Comparison of ENCODE assay signal across 23 mouse cellular contexts in the genomic region with DNA sequence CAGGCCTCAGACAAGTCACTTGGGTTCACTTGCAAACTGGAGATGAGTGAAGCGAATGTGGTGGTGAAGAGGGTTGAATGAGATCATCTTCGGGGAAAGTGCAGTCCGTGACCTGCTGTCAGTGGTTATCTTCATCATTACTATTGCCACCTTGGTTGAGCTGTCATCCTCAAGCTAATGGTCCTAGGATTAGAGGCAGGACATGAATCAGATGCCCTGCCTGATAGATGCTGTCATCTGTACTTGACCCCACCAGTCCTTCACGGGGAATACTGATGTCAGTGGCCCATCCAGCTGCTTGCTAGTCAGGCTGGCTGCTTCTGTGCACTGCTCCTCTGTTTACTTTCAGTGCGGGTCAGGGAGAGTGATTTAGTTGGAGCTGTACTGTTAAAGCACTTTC. TPM values are rescaled to one million over a fixed set of nuclear protein-coding genes. Genes with fewer than 3 reads are reported as not detected.
DNase-seq lines count a peak whose midpoint lies in the region; ATAC-seq and TF ChIP-seq lines count a peak whose summit lies in the region.
"Had no signal": no experiment of that assay in that cellular context is flagged by ENCODE, and none has a peak within 500 bp of the region (broad histone marks: within the 10 kb centered on the region; RNA-seq: fewer than 3 reads in every experiment).

No protein-coding gene starts in this region.

- ATAC-seq in heart, postnatal 0 days (ENCODE audit: insufficient read depth, low read depth): no peak
- ATAC-seq in hindbrain, postnatal 0 days: no peak
- ATAC-seq: activated CD4-positive, CD25-positive, alpha-beta regulatory T cell, adult 4 months; CD4-positive, CD25-positive, alpha-beta regulatory T cell, adult 4 months; forebrain, embryonic 13.5 days; forebrain, embryonic 15.5 days; forebrain, postnatal 0 days; Patski had no signal

- H3K4me1 ChIP-seq in heart, embryonic 10.5 days: peaks cover 38% of the 10 kb centered on the region
- H3K4me1 ChIP-seq in heart, postnatal 0 days (ENCODE audit: control insufficient read depth, insufficient read depth): peaks cover 36% of the 10 kb centered on the region
- peaks cover 4% of the 10 kb centered on the region; the same call in 1 of the 2 replicates for H3K4me1 ChIP-seq in hindbrain, postnatal 0 days (ENCODE audit: insufficient read depth, low read length)
- H3K4me1 ChIP-seq in hindbrain, embryonic 10.5 days (replicated peaks): peaks cover 17% of the 10 kb centered on the region; the same call in 1 of the 2 replicates

- no peak overlapping the region for H3K4me2 ChIP-seq in heart, postnatal 0 days (ENCODE audit: low read depth, low read length)
- no peak overlapping the region for H3K4me2 ChIP-seq in hindbrain, postnatal 0 days (ENCODE audit: low read depth, low read length)
- H3K4me2 ChIP-seq: embryonic facial prominence, embryonic 12.5 days; forebrain, embryonic 13.5 days; forebrain, embryonic 15.5 days had no signal

- peak; percentile 71 for DNase-seq in adrenal gland, adult 2 months
- DNase-seq in adrenal gland, postnatal 14 days: no peak
- no peak for DNase-seq in heart, embryonic 10.5 days (ENCODE audit: low spot score)
- no peak for DNase-seq in heart, adult 8-10 months (ENCODE audit: low spot score)
- no peak for DNase-seq in heart, postnatal 0 days (ENCODE audit: low spot score)
- DNase-seq in heart, adult 18-20 months: no peak
- DNase-seq in hindbrain, postnatal 0 days (ENCODE audit: low spot score): no peak
- DNase-seq in hindbrain, embryonic 10.5 days (ENCODE audit: low spot score): no peak
- DNase-seq: B cell, adult 2 months; cerebellum, adult 11-12 months; cerebellum, adult 2 months; cerebellum, adult 9-10 months; cerebellum, postnatal 10 days; cerebellum, postnatal 25 days; forebrain, postnatal 0 days had no signal

- TF ChIP-seq EP300 in heart, postnatal 0 days (IDR thresholded peaks at IDR 0.05; ENCODE audit: low read depth): no peak

- H3K36me3 ChIP-seq in heart, embryonic 10.5 days: no peaks in the 10 kb centered on the region
- no peaks in the 10 kb centered on the region for H3K36me3 ChIP-seq in heart, postnatal 0 days (replicated peaks; ENCODE audit: control insufficient read depth, insufficient read depth, low read length)
- no peaks in the 10 kb centered on the region for H3K36me3 ChIP-seq in hindbrain, postnatal 0 days (ENCODE audit: insufficient read depth, low read length)
- no peaks in the 10 kb centered on the region for H3K36me3 ChIP-seq in hindbrain, embryonic 10.5 days
- H3K36me3 ChIP-seq: embryonic facial prominence, embryonic 10.5 days; embryonic facial prominence, embryonic 12.5 days; forebrain, embryonic 15.5 days; G1E had no signal

- H3K27ac ChIP-seq in heart, embryonic 10.5 days: 0 out of 2 replicates have a peak overlapping the region, but pooled peaks have one; percentile 2
- 0 out of 2 replicates have a peak overlapping the region, but pooled peaks have one; percentile 21 for H3K27ac ChIP-seq in heart, postnatal 0 days (ENCODE audit: low read depth)
- H3K27ac ChIP-seq in hindbrain, postnatal 0 days: peak overlapping the region; percentile 82; the same call in 1 of the 2 replicates
- H3K27ac ChIP-seq in hindbrain, embryonic 10.5 days: no peak overlapping the region
- H3K27ac ChIP-seq: embryonic facial prominence, embryonic 10.5 days; embryonic facial prominence, embryonic 12.5 days; forebrain, embryonic 13.5 days had no signal

- TF ChIP-seq CTCF in heart, postnatal 0 days (IDR thresholded peaks at IDR 0.05; ENCODE audit: low read depth): no peak
- no peak for TF ChIP-seq CTCF in hindbrain, postnatal 0 days (IDR thresholded peaks at IDR 0.05; ENCODE audit: low read depth)

- H3K9me3 ChIP-seq in heart, embryonic 10.5 days: no peaks in the 10 kb centered on the region
- no peaks in the 10 kb centered on the region for H3K9me3 ChIP-seq in heart, postnatal 0 days (replicated peaks; ENCODE audit: control insufficient read depth, low read length)
- no peaks in the 10 kb centered on the region for H3K9me3 ChIP-seq in hindbrain, postnatal 0 days (ENCODE audit: low read length)
- H3K9me3 ChIP-seq in hindbrain, embryonic 10.5 days: no peaks in the 10 kb centered on the region
- H3K9me3 ChIP-seq: embryonic facial prominence, embryonic 10.5 days; embryonic facial prominence, embryonic 12.5 days; forebrain, embryonic 13.5 days; forebrain, embryonic 15.5 days; G1E had no signal

- WGBS in heart, embryonic 10.5 days: 52% methylated on average over 5 of the region's 5 CpGs
- 52% methylated on average over 5 of the region's 5 CpGs for WGBS in heart, postnatal 0 days
- 86% methylated on average over 5 of the region's 5 CpGs for WGBS in hindbrain, postnatal 0 days
- WGBS in hindbrain, embryonic 10.5 days: 90% methylated on average over 5 of the region's 5 CpGs

- H3K4me3 ChIP-seq in heart, embryonic 10.5 days: no peak overlapping the region
- H3K4me3 ChIP-seq in heart, postnatal 0 days (ENCODE audit: low read depth, low read length): no peak overlapping the region
- no peak overlapping the region for H3K4me3 ChIP-seq in hindbrain, postnatal 0 days (ENCODE audit: low read length)
- H3K4me3 ChIP-seq in hindbrain, embryonic 10.5 days: no peak overlapping the region
- H3K4me3 ChIP-seq: embryonic facial prominence, embryonic 10.5 days; embryonic facial prominence, embryonic 12.5 days; forebrain, embryonic 13.5 days; forebrain, embryonic 15.5 days had no signal

- H3K27me3 ChIP-seq in heart, embryonic 10.5 days (ENCODE audit: insufficient read depth, poor library complexity, severe bottlenecking): peaks cover 21% of the 10 kb centered on the region
- no peaks in the 10 kb centered on the region for H3K27me3 ChIP-seq in heart, postnatal 0 days (ENCODE audit: control insufficient read depth, insufficient read depth, low read length)
- no peaks in the 10 kb centered on the region for H3K27me3 ChIP-seq in hindbrain, postnatal 0 days (ENCODE audit: insufficient read depth, low read length)
- no peaks in the 10 kb centered on the region for H3K27me3 ChIP-seq in hindbrain, embryonic 10.5 days (ENCODE audit: insufficient read depth, poor library complexity, severe bottlenecking)
- H3K27me3 ChIP-seq: embryonic facial prominence, embryonic 12.5 days; forebrain, embryonic 13.5 days; forebrain, embryonic 15.5 days; Patski had no signal

- no peak overlapping the region for H3K9ac ChIP-seq in heart, postnatal 0 days (replicated peaks; ENCODE audit: low read depth, low read length)
- H3K9ac ChIP-seq in hindbrain, postnatal 0 days (replicated peaks; ENCODE audit: low read length): no peak overlapping the region
- H3K9ac ChIP-seq: embryonic facial prominence, embryonic 12.5 days; forebrain, embryonic 13.5 days; forebrain, embryonic 15.5 days; forebrain, postnatal 0 days had no signal

RNA-seq across cellular contexts. Expression of a gene that starts 53.7 kb away (rescaled TPM):
- total RNA-seq in adrenal gland, adult 2 months (2021): 10 to 100 TPM; 39.8 to 44.1 TPM
- polyA plus RNA-seq in adrenal gland, adult 2 months (2012; rRNA removed): 7.1 and 8.2 TPM in 2 replicates
- total RNA-seq in adrenal gland, postnatal 14 days (2021): 34.2 and 43.5 TPM in 2 replicates
- polyA plus RNA-seq in heart, embryonic 10.5 days (2016; fragmentation: Nextera tagmentation; extraction: Ambion mirVana): 8.6 and 13.0 TPM in 2 replicates
- total RNA-seq in heart, adult 8-10 months (2022): 10 to 100 TPM; 19.5 to 27.9 (median 23.9) TPM
- 21.4 and 24.1 TPM in 2 replicates for total RNA-seq in heart, postnatal 0 days (2014; rRNA removed; ENCODE audit: low replicate concordance)
- polyA plus RNA-seq in heart, postnatal 0 days (2015; fragmentation: Nextera tagmentation; extraction: Ambion mirVana): 15.2 and 17.9 TPM in 2 replicates
- 10 to 100 TPM; 24.5 to 26.1 TPM for total RNA-seq in heart, adult 18-20 months (2021)
- total RNA-seq in hindbrain, postnatal 0 days (2014; rRNA removed): 19.8 and 21.9 TPM in 2 replicates
- 16.8 and 17.7 TPM in 2 replicates for polyA plus RNA-seq in hindbrain, postnatal 0 days (2015; fragmentation: Nextera tagmentation; extraction: Ambion mirVana)
- 2.5 and 3.6 TPM in 2 replicates for polyA plus RNA-seq in hindbrain, embryonic 10.5 days (2016; fragmentation: Nextera tagmentation; extraction: Ambion mirVana)
